Mouse (Mus musculus): ENCODE results near the gene Tsg101.

Gene Tsg101

DNA sequence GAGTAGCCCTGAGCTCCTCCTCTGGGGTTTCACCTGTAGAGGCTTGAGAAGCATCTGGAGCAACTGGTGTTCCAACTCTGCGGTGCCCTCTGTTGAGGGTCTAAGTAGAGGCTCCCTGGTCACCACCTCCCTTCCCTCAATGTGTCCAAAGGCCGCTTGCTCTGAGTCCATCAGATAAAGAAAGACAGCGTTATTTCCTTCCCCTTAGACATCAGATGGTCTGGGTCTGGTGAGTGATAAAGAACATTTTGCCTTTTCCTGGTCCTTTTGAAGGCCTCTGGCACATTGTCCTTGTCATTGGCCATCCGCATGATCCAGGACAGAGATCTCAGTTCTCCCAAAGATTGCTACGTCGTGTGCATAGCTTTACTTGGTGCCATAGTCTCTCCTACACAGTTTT lies 42.5 kb downstream of the Tsg101 start:
- DNase-seq (ENCODE audit: extremely low read depth, low read depth, low spot score): no peak

DNA sequence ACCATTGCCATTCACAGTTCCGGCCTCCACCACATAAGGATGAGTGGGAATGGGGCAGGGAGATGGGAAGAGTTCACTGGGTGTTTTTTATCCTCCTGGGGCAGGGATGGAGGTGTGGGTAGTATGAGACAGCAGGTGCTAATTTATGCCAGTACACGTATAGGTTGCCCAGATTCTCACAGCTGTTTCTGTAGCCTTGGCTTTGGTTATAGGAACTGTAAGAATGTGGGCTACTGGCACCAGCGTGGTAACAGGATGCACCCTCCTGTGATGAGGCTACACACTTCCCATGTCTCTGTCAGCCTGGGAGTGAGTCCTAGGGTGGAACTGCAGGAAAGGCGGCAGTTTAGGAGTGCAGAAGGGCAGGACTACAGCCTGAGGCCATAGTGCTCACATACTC lies 42.9 kb downstream of the Tsg101 start:
- DNase-seq (ENCODE audit: extremely low read depth, low read depth, low spot score): no peak

DNA sequence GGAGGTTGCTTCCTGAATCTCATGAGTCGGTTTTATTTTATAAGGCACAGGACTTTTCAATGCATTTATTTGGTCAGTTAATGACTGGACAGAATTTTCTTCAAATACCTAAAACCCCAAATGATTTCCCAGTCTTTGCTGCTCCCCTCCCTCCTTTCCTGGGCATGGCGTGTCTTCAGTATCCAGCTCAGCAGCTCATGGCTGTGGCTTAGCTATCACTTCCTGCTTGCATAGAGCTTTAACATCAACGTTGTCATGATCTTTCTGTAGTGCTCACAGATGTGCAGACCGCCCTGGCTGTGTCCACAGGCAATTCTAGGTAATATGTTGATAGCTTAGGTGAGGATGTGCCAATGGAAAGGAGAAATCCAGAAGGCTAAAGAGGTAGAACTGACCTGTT lies 47.8 kb downstream of the Tsg101 start:
- no peak for DNase-seq (ENCODE audit: extremely low read depth, low read depth, low spot score)

DNA sequence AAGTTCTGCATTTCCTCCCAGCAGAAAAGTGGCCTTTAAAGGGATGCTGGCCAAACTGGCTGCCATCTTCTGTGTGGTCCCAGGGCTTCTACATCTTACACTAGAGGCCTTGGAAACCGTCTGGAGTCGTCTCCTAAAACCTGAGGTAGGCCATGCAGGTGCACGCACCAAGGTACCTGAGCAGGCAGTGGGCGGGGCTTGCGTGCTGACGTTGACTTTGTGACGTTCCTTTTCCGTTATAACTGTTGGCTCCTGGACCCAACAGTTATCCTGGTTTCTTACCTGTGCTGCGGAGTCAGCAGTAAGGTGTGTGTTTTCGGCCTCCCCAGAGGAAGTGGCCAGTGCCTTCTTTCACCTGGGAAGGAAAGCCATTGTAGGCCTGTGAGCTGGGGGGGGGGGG lies 58.8 kb downstream of the Tsg101 start, which contains the start of gene Ldhc:
TSS of gene Ldhc (plus strand) at position 208 of the 400 bp plus-strand sequence.
- no peak for DNase-seq (ENCODE audit: extremely low read depth, low read depth, low spot score)

DNA sequence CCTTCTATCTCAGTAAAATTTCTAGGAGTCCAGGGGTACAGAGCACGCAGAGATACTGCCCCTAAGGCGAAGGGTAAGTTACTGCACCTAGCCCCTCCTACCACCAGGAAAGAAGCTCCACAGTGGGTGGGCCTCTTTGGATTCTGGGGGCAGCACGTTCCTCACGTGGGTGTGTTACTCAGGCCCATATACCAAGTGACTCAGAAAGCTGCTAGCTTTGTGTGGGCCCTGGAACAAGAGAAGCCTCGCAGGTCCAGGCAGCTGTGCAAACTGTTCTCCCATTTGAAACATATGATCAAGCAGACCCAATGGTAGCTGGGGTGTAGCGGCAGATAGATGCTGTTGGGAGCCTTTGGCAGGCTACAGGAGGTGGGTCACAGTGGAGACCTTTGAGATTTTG lies 60.7 kb downstream of the Tsg101 start:
- no peak for DNase-seq (ENCODE audit: extremely low read depth, low read depth, low spot score)

DNA sequence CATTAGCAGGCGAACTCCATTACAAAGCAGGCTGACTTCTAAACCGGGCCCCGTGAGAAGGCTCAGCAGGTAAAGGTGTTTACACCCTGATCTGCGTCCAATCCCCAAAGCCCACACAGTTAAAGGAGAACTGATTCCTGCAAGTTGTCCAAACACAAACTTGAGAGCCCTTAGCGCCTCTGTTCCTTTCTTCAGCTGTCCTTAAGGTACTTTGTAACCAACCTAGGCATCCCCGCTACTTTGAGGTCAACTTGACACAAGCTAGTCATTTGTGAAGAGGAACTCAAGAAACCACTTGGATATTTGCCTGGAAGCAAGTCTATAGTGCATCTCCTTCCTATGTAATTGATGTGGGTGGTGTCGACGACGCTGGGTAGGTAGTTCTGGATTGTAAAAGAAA lies 62.3 kb downstream of the Tsg101 start:
- no peak for DNase-seq (ENCODE audit: extremely low read depth, low read depth, low spot score)

DNA sequence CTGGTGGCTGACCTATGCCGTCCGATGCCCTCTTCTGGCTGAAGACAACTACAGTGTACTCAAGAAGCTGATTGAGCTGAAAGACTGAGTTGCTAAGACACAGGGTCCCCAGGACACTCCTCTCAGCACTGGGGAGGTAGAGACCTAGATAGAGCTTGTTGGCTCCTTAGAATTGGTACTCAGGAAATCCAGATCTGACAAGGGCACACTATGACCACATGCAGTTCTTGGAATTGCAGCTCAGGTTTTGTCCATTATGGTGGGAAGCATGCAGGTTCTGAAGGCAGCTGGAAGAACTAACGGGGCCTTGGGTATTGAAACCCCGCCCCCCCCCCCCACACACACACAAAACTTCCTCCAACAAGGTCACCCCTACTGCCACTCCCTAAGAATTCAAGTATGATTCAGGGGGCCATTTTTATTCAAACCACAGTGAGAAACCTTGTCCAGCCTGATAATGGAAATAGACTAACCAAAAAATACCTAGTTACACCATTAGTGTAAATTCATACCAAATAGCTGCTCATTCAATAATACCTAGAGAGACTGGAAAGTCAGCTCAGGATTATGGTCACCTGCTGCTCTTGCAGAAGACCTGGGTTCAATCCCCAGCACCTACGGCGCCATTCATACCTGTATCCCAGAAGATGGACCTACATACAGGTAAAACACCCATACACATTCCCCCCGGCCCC lies 63.8 kb downstream of the Tsg101 start:
- no peak for DNase-seq (ENCODE audit: extremely low read depth, low read depth, low spot score)

DNA sequence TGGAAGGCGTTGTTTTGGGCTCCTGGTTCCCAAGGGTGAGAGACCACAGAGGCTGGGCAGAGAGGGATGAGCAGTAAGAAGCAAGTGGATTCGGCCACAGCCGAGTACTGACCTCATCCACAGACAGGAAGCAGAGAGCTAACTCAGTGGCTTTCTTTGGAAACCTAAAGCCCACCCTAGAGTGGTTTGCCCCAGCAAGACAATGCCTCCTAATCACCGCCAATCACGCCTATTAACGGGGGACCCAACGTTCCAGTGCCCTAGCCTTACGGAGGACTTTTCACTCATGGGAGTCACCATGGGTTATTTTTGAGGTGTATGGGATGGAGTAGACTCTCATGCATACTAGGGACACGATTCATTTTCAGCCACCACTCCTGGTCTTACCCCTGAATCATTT lies 66.4 kb downstream of the Tsg101 start:
- no peak for DNase-seq (ENCODE audit: extremely low read depth, low read depth, low spot score)

GRCm38 (mm10) chr7:46852666-46853065 lies 67.1 kb downstream of the Tsg101 start:
- no peak for DNase-seq (ENCODE audit: extremely low read depth, low read depth, low spot score)

GRCm38 (mm10) chr7:46851026-46851425 lies 68.7 kb downstream of the Tsg101 start:
- no peak for DNase-seq (ENCODE audit: extremely low read depth, low read depth, low spot score)

GRCm38 (mm10) chr7:46849287-46849686 lies 70.5 kb downstream of the Tsg101 start:
- no peak for DNase-seq (ENCODE audit: extremely low read depth, low read depth, low spot score)

DNA sequence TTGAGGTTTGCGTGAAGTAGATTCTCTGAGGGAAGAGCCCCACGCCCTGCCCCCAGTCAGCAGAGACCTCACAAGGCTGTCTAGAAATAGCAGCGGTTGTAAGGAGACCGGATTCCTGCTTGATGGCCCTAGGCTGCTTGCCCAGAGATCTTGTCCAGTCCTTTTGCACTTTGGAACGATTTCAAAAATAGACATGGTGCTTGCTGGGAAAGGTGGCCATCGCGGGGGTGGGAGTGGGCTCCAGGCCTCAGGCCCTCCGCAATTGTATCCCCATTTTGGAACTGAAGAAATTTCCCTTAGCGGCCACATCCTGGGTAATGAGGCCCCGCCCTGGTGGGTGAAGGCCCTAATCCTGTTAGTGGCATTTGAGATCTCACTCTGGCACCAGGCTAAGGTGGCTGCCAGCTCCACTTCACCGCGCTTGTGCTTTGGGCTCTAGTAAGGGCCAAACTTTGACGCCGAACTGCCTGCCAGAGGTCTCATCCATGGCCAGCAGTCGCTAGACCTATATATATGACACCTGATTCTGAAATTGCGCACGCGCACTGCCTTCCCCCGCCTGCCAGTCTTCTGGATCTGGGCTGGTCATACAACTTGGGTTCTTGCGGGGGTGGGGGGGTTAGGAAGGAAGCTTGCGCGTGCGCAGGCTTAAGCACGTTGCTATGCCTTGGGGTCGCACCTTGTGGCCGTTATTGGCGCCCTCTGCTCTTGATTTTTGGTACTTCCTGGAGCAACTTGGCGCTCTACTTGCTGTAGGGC lies 73.1 kb downstream of the Tsg101 start:
- DNase-seq (ENCODE audit: extremely low read depth, low read depth, low spot score): no peak

DNA sequence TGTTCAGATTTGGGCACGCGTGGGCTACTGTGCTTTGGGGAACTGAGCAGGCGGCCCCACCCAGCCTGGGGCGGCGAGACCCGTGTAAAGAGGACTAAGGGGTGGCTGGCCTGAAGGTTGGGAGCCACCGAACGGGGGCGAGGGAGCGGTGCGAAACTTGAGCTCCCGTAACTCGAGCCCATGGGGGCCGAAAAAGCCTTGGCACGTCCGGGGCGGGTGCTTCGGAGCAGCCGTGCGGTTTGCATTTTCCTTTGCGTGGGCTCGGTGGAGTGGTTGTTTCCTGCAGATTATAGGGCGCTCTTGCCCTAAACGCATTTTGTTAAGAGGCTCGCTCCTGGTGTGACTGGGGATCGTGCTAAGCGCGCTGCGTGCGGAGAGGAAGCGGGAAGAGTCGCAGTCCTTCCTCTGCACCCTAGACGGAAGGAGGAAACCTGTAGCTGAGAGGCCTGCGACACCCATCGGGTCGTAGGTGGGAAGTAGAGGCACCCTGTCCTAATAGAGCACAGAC lies 73.7 kb downstream of the Tsg101 start:
- DNase-seq (ENCODE audit: extremely low read depth, low read depth, low spot score): no peak

GRCm38 (mm10) chr7:46845211-46845977 lies 74.4 kb downstream of the Tsg101 start:
- no peak for DNase-seq (ENCODE audit: extremely low read depth, low read depth, low spot score)

GRCm38 (mm10) chr7:46843576-46843975 lies 76.2 kb downstream of the Tsg101 start:
- DNase-seq (ENCODE audit: extremely low read depth, low read depth, low spot score): no peak

DNA sequence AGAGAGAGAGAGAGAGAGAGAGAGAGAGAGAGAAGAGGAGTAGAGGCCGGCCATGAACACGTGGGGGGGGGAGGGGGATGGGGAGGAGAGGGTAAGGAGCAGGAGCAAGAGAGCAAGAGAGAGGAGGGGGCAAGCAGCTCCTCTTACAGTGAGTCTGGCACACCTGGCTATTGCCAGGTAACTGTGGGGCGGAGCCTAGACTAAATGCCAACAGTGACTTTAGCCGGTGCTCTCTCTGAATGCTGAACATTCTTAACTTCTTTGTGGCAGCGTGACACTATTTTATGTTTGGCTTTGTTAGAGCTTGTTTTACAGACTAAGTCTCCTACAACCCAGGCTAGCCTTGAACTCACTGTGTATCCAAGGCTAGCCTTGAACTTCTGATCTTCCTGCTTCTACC lies 77.5 kb downstream of the Tsg101 start:
- DNase-seq (ENCODE audit: extremely low read depth, low read depth, low spot score): no peak

DNA sequence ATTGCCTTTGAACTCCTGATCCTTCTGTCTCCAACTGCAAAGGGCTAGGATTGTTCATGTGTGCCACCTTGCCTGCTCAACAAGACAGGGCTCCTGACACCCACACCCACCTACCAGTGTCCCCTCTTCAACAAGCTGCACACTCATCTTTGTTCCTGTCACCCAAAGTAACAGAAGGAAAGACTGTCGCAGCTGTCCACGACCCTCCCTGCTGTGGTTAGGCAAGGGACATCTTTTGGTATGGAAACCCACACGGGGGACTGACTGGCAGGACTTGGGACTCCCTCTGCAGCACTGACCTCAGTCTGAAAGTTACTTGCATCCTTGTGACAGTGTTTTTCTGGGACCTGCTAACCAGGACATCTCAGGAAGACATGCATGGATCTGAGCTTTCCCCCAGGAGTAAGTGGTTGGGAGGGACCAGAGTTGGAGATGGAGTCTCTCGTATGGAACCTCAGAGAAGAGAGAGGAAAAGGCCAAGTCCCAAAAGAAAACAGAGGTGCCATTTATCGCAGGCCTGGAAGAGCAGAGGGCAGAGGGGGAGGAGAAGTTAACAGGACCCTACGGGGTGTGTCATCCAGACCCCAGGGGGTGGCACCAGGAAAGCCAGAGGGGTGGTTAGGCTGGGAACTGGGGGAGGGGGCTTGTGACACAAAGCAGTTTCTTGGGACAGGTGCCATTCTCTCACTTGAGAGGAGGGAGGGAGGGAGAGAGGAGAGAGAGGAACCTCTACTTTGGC lies 78.8 kb downstream of the Tsg101 start, which contains the start of gene Ldha:
TSS of gene Ldha (plus strand) at position 689 of the 739 bp plus-strand sequence.
- no peak for DNase-seq (ENCODE audit: extremely low read depth, low read depth, low spot score)

GRCm38 (mm10) chr7:46840326-46840725 lies 79.4 kb downstream of the Tsg101 start:
- no peak for DNase-seq (ENCODE audit: extremely low read depth, low read depth, low spot score)

DNA sequence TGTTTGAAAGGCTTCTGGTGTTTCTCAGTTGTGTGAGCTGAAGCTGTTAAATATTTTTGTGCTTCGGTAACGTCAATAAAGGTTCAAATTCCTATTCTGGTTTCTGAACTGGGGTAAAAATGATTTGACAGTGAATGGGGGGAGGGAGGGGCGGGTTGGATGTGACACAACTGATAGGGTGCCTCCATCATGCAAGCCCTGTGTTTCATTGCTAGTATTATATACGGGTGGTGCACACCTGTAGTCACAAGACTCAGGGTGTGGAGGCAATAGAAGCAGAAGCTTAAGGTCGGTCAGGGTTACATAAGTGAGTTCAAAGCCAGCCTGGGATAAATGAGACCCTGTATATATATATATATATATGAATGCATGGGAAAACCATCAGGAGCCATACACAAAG lies 79.9 kb downstream of the Tsg101 start:
- DNase-seq (ENCODE audit: extremely low read depth, low read depth, low spot score): no peak

- DNase-seq (ENCODE audit: extremely low read depth, low read depth, low spot score): peak; percentile 68
Measured at GRCm38 (mm10) chr7:46839446-46839845, 80.3 kb downstream of the Tsg101 start.
